Mouse (Mus musculus) forelimb bud, embryonic 11.5 days (tissue): Measurements from ENCODE around the gene Cnot2.

Experiments used
- DNase-seq: peaks from one replicate; pipeline ENCODE4 v3.0.0-alpha.2; 2012; ENCODE audit warnings: low read depth, low spot score

The Cnot2 gene

GRCm38 (mm10) chr10:116562731-116563480, 18.4 kb downstream of the Cnot2 start:
- no peak for DNase-seq

DNA sequence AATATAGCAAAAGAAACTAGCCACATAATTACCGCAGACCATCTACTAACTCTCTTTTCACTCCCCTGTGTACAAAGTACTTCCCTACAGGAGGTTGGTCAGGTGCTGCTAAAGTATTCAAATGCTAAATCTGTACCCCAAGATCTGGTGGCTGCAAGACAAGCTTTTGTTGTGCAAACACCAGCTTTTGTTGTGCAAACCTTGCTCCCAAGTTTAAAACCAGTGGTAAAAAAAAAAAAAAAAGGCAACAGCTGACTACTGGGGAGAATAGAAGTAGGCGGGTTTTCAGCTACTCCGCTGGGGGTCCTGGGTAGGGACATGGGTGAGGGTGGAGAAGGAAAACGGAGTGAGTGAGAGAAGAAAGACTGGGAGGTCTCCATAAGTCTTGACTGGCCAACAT, 19.1 kb downstream of the Cnot2 start:
- no peak for DNase-seq

- DNase-seq: no peak
Observed at GRCm38 (mm10) chr10:116559171-116559570, 22.1 kb downstream of the Cnot2 start.

- DNase-seq: no peak
Observed at GRCm38 (mm10) chr10:116557166-116557565, 24.1 kb downstream of the Cnot2 start.

- DNase-seq: peak; percentile 17
Observed at GRCm38 (mm10) chr10:116554434-116554833, 26.9 kb downstream of the Cnot2 start.

DNA sequence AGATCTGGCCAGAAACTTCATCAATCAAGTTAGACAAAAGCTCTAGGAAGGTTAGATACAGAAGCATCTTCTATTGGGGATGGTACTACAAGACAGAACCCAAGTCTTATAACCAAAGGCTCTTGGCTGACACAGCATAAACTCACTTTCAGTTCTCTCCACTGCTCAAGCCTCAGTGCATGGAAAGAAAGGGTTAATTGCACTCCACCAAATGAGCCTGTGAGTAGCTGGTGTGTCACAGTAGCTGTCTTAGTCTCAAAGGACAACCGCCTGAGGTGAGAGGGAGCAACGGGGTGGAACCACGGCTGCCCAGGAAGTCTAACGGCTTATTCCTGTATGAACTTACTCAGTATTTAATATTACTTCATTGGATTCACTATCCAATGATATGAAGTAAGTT, 33.4 kb downstream of the Cnot2 start:
- no peak for DNase-seq

DNA sequence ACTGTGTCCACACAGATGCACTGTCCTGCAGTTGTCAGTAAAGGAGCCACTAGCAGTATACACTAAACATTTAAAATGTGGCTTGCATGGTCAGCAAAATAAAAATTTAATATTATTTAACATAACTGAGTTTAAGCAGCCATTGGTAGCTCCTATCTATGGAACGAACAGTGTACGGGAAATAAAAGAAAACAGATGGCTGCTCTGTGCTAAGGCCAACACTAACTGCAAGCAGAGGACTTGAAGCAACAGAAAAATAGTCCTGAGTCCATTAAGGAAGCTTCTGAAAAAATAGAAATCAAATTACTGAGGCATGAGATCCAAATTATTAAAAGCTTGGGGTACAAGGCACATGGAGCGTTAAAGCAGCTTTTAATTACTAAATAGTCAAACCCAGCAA, 35.1 kb downstream of the Cnot2 start:
- DNase-seq: no peak

GRCm38 (mm10) chr10:116543061-116543460, 38.2 kb downstream of the Cnot2 start:
- DNase-seq: no peak

- DNase-seq: no peak
Observed at GRCm38 (mm10) chr10:116540750-116541149, 40.6 kb downstream of the Cnot2 start.

DNA sequence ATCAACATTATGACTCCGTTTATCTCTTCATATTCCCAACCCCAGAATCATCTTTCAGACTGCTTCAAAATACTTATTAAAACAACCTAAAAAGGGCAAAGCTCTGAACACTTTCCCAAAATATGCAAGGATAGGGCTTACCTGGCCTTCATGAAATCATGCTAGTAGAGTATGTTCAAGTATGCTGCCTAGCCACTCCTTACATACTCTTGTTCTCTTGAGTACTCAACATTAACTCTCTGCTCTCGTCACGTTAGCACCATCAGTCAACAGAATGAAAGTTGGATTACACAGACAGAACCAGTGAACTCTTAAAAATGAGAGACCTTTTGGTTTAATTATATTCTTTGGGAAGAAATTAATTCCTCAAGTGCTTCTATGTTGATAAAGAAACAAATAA, 43.8 kb downstream of the Cnot2 start:
- no peak for DNase-seq

- DNase-seq: peak; percentile 29
Observed at GRCm38 (mm10) chr10:116534278-116534677, 47.0 kb downstream of the Cnot2 start.

GRCm38 (mm10) chr10:116532561-116532960, 48.8 kb downstream of the Cnot2 start:
- DNase-seq: no peak

- DNase-seq: no peak
Observed at GRCm38 (mm10) chr10:116531063-116531462, 50.2 kb downstream of the Cnot2 start.

DNA sequence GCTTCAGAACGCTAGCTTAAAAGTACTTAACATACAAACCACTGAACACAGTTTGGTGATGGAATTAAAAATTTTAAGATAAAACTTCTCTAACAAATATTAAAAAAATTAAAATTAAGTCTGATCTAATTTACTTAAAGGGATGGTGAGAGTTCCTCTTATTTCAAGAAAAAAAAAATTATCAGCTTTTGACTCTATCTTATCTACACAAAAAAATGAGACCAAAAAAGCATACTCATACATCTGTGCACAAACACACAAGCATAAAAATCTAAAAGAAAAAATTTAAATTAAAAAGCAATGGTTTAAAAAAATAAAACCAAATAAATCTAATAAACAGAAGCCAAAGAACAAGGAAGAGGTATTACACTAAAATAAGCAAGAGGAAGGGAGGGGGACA, 61.7 kb downstream of the Cnot2 start:
- no peak for DNase-seq

DNA sequence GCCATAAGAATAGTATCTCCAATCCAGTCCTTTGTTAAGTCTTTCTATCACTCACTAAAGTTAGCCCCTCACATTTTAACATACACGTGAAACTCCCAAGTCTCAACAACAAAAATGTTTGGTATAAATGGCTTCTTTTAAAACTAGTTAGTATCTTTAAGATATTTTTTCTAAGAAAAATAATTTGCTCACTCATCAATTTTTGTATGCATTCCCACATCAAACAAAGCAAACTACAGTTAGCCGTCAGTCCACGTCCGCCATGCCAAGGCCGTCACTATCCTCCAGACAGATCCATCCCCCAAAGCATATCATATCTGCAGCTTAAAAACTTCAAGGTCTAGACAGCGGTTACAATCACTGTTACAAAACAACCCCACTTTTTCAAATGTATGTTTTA, 65.7 kb downstream of the Cnot2 start:
- no peak for DNase-seq

GRCm38 (mm10) chr10:116515158-116515557, 66.2 kb downstream of the Cnot2 start:
- DNase-seq: no peak

- no peak for DNase-seq
Observed at GRCm38 (mm10) chr10:116513254-116513635, 68.1 kb downstream of the Cnot2 start.

DNA sequence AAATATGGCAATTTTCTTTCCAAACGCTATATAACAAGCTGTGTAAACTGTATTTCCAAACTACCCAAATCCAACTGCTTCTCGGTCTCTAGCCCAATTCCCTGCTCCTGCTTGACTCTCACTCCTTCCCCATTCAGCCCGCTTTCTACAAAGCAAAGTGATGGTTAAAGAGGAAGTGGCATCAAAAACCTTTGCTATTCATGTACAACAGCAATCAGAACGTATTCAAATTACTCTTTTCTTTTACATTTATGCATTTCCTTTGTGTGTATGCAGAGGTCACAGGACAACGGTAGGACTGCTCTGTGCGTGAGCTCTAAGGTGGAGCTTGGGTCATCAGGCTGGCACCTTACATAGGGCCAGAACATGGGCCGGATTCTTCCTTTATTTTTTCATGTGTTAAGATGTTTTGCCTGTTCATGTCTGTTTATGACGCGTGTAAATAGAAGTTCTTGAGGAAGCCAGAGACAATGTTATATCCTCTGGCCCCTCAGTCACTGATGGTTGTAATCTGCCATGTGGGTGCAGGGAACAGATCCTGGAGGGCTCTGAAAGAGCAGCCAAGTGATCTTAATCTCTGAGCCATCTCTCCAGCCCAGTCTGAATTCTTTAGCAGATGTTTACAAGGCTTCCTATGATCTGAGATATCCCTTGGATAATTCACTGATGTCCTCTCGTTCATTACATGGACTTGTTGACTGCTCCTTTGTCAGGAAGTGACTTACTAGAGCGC, 68.6 kb downstream of the Cnot2 start:
- DNase-seq: no peak

DNA sequence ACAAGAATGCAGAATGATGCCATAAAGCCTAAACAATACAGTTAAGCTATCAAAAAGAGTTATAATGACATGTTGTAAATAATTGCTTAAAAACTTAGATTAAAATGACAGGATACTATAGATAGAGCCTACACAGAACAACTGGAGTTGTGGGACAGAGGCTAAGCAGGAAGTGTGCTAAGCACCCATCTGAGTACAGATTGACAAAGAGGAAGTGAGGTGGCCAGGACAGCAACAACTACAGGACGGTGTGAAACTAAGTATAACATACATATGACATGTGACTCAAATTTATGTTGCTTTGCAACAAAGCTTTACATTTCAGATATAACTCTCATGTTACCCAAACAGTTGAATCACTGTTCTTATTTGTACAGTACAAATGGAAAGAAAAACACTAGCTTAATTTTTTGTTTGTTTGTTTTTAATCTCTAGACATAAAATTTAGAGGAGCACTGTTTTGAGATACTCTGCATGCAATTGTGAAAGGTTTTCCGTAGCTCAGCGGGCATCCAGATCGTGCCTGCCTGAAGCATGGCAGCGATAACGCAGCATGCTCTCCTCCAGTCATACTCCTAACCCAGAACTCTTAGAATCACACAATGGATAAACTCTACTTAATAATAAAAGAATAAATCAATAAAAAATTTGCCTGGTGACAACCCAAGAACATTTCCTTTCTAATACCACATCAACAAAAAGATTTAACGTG, 75.9 kb downstream of the Cnot2 start:
- DNase-seq: no peak

GRCm38 (mm10) chr10:116492768-116493167, 88.5 kb downstream of the Cnot2 start:
- no peak for DNase-seq

GRCm38 (mm10) chr10:116486895-116487747, 94.2 kb downstream of the Cnot2 start:
- no peak for DNase-seq

- DNase-seq: no peak
Observed at GRCm38 (mm10) chr10:116481917-116482316, 99.4 kb downstream of the Cnot2 start.
